Mouse (Mus musculus) urinary bladder, postnatal 25 days (tissue): ENCODE data around the gene Clrn1.

Experiments used
- DNase-seq: peaks from one replicate; pipeline ENCODE4 v3.0.0; 2022; ENCODE audit warnings: low spot score

Clrn1 gene

DNA sequence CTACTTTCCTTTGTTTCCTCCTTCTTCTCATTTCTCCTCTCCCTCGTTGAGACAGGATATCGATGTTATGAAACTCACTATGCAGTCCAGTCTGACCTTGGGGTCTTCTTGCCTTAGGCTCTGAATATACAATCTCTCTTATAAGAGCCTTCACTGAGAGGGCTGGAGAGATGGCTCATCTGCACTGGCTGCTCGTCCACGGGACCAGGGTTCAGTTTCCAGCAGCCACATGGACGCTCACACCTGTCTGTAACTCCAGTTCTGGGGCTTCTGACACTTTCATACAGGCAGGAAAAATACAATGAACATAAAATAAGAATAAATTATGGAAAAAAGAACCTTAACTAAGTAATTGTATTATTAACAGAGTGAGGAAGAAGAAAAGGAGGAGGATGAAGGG lies 53.6 kb downstream of the Clrn1 start:
- no peak for DNase-seq

DNA sequence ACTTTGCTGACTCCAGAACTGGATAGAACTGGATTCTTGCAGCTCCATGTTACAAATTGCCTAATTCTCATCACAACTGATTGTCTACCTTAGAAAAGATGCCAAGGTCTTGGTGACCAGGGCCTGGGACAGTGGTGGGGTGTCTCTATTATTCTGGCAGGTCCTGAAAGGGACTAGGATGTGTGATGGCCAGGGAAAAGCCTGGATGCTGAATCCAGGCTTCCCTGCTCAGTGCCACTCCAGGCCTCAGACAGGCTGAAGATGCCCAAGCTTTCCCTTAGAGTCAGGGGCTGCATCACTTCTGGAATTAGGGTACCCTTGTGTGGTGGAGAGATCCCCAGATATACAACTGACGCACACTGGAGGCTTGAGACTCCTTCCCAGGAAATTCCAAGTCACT lies 55.2 kb downstream of the Clrn1 start:
- DNase-seq: no peak

DNA sequence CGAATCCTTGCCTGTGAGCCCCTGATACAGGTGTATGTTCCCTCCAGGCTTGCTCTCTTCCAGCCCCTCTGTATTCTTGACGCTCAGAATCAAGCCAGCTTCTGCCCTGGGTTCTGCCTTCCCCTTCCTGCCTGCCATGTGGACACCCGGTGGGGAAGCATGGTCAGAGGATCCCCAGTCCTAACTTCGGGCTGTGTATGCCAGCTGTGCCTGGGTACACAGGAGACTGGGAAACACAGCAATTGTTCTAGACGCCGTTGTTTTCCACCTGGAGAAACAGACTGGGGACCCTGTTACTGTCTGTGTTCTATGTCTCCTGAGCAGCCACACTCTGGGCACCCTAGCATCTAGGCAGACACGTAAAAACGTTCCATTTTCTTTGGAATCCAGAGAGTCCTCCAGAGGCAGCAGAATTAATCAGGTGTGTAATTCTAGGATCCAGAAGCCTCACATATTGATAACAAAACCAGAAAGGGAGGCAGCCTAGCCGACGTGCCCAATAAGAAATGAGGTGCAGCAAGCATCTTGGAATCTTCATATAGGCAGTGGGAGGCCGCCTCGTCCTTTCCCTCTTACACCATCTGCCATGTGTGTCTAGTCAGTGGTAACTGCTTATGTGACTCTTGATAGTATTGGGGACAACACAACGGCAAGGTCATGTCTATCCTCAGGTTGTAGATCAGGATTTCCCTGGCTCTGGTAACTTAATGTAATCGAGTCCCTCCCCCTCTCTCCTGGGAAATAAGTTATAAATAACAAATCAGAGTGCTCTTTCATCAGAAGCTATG lies 56.6 kb downstream of the Clrn1 start:
- DNase-seq: no peak

DNA sequence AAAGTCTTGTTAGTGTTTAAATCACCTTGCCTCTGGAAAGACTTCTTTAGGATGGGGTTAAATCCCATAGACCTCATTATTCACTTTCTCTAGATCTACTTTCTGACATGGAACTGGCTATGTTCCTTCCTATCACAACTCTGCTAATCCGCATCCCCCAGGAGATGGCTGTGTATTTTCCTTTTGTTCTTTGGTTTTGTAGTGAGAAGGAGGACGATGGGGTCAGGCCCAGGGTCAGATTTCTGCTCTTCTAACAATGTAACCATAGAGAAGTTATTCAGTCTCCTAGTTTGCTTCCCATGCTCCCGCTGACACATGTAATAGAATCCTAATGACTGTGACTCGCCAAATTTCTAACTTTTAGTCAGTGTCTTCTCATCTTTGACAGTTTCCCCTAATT lies 58.9 kb downstream of the Clrn1 start:
- no peak for DNase-seq

DNA sequence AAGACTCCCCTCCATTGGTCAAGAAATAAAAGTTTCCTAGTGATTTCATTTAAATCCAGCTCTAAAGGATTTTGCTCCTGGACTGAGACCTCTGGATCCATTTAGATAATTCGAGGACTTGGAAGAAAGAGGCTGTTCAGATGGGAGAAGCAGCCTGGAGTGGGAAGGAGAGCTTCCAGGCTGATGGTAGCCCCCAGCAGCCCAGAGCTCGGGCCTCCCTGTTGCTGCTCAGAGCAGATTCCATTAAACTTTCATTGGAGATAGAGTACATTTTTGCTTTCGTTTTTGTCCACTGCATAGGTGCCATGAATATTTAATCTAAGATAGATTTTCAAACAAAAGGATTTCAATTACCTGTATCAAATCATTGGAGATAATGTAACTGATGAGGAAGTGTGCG lies 62.9 kb downstream of the Clrn1 start, which contains the start of gene Mindy4b-ps:
TSS of gene Mindy4b-ps (minus strand) at position 101 of the 400 bp plus-strand sequence.
- no peak for DNase-seq

DNA sequence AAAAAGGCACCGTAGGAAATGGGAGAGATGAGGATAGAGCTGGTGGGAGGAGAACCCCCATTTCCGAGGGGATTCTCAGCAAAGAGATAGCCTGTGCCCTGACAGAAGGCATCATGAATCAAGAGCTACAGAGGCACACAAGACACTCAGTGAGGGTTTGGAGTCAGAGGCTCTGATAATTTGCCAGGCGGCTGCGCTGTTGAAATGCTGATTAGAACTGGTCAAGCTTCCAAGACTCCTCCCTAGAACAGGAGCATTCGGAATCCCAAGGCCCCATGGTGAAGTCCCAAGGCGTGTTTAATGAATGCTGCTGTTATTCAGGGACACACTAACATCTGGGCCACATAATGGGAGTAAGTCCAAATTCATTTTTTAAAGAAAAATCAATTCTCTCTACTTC lies 67.8 kb downstream of the Clrn1 start:
- no peak for DNase-seq

DNA sequence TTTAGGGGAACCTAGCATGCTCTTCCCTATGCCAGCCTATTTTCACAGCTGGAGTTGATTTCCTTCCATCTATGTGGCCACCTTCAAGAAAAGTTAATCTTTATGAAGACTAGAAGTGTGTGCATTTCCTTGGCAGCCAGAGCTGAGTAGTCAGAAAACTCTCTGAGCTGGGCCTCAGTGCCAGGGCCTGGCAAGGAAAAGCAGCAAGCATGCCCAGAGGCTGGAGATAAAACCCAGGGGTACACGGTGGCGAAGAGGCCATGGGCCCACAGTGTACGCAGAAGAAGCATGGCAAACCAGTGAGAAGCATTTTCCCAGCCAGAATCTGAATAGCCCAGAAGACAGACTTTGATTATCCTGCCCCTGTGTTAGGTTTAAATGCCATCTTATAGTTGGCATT lies 70.9 kb downstream of the Clrn1 start:
- no peak for DNase-seq

DNA sequence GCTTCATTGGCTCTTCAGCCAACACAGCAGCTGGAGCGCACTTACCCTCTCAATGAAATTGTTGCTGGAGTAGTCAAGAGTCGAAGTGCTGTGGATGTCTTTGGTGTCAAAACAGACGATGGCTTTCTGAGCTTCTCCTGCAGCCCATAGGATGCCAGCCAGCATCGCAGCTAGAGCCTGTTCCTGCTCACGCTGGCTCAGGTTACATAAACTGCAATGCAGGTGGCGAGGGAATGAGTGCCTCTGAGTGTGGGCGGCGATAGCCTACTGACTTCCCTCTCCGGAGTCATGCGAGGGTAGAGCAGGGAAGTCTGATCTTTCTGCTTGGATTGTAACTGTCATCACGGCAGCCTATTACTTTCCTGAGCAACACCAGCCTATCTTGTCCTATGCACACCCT lies 74.8 kb downstream of the Clrn1 start:
- no peak for DNase-seq

DNA sequence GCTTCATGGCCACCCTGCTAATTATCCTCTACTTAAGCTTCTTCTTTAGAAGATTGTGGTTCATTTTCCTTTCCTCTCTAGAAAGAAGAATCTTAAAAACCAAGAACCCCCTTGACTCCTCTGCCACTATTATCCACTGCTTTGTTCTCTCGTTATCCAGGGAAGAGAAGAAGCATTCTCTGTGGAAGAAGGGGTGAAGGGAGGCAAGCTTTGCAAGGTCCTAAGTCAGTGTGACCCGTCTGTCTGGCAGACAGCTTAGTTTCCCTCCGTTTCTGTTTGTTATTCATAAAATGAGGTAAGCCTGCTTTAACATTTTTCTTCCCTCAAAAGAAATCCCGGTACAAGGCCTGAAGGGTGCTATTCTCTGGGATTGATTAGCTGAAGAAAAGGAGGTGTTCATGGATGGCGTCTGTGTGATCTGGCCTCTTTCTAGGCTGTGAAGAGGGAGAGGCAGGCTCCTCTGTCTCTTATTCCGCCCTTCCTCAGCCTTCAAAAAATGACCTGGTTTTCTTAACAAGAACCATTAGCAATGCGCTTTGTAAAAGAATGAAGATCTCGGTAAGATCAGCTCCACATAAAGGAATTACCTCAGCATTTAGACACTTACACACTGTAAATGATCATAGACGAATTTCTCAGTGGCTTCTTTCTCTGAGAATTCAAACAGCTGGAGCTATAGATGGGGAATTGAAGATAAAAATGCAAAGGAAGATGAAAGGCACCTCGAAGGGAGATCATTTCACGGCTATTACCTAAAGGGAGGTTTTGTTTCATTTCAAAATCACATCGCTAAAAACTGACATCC lies 75.8 kb downstream of the Clrn1 start:
- DNase-seq: no peak

DNA sequence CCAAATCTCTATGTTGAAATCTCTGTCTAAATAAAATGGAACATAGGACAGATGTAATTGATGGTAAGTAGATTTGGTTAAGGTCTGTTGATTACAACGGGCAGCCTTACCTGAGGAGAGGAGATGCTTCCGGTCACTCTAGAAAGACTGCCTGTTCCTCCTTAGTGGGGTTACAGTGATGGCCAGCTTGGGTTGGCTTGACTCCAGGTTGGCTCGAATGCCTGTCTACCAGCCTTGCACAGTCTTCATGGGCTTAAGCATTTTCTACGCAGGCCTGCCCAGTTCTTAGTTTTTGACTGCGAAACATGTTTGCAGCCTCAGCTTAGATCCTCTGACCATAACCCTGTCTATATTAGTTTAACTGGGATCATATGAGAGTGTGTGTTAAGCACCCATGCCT lies 76.5 kb downstream of the Clrn1 start:
- DNase-seq: no peak

DNA sequence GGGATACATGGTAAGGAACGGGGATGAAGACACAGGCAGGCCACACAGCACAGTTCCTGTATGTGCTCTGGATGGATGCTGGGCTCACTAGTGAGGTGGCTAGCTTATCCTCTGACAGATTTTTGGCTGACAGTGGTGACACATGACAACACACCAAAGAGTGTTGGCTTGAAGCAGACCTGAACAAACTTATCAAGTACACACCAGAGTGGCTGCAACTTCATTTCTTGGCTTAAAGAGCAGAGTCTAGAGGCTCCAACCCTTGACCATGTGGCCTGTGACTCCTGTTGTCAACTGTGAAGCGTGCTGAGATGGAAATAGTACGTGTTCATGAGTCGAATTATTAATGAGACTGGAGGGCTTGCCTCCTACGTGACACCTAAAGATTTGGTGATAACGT lies 80.4 kb downstream of the Clrn1 start:
- DNase-seq: no peak

DNA sequence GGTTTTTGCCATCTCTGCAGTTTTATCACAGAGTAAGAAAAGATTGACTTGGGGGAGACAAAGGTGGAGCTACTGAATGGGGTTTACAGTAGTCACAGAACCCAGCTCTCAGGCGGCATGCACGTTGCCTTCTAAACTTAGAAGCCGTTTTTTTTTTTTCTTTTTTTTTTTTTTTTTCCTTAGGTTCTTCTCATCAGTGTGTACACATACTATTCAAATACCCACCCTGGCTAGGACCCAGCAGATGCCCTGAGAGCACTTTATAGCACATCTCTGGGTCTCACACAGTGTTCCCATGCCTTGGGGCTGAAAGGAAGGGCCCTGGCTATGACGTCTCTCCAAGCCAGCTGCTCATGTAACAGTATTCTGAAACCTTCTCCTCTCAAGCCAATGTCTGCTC lies 86.5 kb downstream of the Clrn1 start:
- no peak for DNase-seq

DNA sequence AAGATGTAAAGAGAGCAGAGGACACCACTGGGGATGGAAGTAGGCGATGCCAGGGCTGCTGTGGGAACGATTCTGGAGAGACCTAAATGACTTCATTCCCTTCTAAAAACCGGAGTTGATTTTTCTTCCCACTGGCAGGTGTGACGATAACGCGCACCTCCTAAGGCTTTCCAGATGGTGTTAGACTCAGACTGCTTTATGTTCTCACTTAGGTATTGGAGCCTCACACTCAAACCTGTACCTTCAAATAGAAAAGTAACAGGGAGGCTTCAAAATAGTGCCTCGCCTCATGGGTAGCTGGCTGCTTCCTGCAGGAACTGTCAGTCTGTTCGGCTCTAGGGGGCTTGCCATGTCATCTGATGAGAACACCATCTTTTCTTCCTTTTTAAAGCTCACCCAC lies 86.9 kb downstream of the Clrn1 start:
- DNase-seq: no peak
